Mouse (Mus musculus) G1E-ER4 (cell line): ENCODE measurements around the gene Plpp6. TPM values are rescaled to one million over a fixed set of nuclear protein-coding genes. Genes with fewer than 3 reads are reported as not detected.

ENCODE experiments used
- GATA1 ChIP-seq: IDR thresholded peaks from one replicate; pipeline ENCODE4 v1.8.0; 2012; ENCODE audit warnings: low read length, inconsistent platforms
- polyA plus RNA-seq: library from polyadenylated mRNA; stranded (reverse); fragments of >175 nt; gene quantifications from 2 replicates; pipeline ENCODE4 v1.2.3, GENCODE M21; 2012

Gene Plpp6
- polyA plus RNA-seq, 1 experiment: 2.7 TPM

DNA sequence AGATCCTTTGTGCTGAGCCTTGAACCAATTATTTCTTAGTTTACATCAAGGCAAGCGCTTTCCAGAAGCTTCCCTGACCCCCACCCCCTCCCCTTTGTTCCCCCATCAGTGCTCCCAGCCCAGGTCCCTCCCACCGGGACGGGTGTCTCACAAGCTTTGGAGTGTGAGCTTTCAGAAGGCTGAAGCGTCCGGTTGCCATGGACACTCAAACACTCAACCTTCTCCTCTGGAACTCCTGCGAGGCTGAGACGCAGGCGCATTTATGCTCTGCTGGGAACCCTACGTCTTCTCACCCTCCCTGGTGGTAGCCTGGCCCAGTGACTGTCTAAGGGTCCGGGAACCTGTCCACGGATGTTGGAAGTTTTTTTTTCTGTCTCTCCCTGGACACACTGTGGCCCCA is 3.9 kb downstream of the Plpp6 start, which contains the start of gene 4430402I18Rik:
Gene 4430402I18Rik (minus strand): TSS at position 149 of the 400 bp plus-strand sequence.
- no peak for TF ChIP-seq GATA1

DNA sequence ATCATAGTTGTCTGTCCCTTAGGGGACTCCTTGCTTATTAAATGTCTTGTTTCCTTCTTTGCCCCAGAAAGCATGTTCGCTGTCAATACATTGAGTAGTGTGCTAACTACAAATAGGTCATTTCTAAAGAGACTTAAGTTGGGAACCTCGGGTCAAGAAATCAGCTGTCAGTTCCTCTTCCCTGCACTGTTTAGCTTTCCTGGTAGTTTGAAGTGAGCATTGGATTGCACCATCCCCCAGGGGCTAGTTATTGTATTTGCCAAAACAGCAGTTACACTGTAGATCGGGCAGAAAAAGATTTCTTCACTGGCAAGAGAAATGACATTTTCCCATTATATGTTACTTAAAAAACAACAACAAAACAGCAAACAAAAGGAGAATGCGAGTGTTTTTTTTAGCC is 4.4 kb downstream of the Plpp6 start:
- TF ChIP-seq GATA1: no peak

DNA sequence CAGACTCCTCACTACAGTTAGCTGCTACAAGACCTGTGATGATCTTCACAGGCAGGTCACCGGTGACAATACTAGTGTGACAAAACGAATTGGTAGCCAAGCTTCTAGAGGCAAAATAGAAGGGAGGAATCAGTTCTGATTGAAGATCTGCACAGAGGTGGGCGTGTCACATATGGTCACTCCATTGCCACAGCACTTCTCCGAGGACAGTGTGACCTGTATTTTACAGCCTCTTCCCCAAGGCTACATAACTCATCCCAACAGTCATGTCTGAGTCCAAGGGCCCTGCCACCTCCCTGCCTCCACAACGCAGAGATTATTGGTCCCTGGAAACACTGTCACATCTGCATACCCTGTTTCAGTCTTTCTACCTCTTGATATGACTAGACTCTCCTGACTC is 5.5 kb downstream of the Plpp6 start:
- no peak for TF ChIP-seq GATA1

DNA sequence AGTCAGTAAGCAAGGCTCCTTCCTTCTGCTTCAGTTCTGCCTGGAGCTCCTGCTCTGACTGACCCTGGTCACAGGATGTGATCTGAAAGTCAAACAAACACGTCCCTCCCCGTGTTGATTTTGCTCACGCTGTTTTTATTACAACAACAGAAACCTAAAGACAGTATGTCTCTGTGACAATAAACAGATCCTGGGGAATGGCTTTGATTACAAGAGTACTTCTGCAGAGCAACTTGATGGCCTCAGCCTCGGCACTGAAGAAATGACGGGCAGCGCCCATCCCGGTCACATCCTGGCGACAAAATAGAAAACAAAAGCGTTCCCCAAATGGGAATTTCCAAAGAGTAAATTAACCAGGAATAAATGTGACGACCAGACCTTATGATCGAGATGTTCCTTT is 6.5 kb downstream of the Plpp6 start:
- no peak for TF ChIP-seq GATA1

DNA sequence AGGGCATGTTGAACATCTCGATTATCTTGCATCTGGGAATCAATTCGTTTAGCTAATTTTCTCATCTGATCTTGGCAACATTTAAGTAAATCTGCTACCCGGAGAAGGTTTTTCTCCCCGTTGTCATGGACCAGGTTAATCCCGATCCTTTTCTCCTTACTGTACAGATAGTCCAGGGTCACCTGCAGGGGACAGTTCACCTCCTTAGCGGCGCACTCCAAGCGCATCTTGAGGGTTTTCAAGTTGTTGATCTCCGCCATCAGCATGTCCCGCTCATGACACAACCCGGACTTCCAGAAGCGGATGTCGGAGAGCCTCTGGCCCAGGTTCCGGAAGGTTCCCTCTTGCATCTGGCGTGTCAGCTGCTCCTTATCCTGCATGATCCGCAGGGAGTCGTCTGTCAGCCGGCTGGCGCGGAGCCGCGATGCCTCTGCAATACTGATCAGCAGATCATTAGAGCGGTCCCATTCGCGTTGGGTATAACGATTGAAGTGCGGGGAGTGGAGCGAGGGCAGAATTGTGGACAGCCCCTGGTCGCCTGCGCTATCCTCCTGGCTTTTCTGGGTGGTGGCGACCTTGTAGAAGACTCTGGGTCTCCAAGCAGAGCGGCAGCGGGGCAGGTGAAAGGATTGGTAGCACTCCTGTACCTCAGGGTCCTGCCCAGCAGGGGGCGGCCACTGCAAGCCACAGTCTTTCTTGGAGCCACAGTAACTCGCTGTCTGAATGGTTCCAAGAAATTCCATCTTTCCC is 11.3 kb downstream of the Plpp6 start:
- TF ChIP-seq GATA1: no peak

DNA sequence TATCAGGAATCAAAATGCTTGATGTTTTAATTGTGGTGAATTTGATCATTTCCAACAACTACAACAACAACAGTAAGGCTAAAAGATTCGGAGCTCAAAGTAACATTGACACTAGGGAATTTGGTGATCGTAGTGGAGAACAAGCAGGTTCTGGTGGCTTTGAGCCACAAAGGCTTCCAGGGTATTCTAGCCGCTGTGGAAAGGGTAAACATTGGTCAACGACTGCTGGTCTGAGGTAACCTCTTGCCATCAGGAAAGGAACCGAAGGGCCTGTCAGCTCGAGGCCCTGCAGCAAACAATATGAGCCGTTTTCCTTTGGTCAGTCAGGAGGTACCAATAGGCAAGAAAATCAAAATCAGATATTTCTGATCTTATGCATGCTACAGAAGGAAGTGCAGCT is 18.9 kb downstream of the Plpp6 start:
- TF ChIP-seq GATA1: no peak

- peak; percentile 27 for TF ChIP-seq GATA1
Observed at GRCm38 (mm10) chr19:28989515-28989914, 25.8 kb downstream of the Plpp6 start.

GRCm38 (mm10) chr19:28990194-28990589 is 26.4 kb downstream of the Plpp6 start, which contains the start of gene Cdc37l1:
Gene Cdc37l1 (plus strand): TSS chr19:28990352.
- TF ChIP-seq GATA1: no peak

GRCm38 (mm10) chr19:28990590-28991221 is 27.0 kb downstream of the Plpp6 start:
- no peak for TF ChIP-seq GATA1

GRCm38 (mm10) chr19:28991391-28991790 is 27.6 kb downstream of the Plpp6 start:
- no peak for TF ChIP-seq GATA1

GRCm38 (mm10) chr19:28994870-28995269 is 31.1 kb downstream of the Plpp6 start:
- no peak for TF ChIP-seq GATA1

DNA sequence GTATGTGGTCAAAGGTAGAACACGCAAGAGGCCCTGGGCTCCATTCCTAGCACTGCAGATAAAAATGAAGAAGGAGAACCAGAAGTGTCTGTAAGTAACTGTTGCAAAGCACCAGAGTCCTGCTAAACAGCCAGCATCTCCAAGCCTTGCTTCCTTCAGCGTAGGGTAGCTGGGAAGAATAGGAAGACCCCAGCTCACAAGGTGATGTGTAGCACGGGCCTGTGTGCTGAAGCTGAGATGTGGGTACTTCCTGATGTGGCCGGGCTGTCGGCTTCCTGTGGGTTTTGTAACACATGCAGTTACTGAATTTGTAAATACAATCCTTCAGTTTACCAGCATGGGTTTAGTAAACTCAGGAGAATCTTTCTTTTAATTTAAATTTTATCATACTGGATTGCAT is 31.6 kb downstream of the Plpp6 start:
- TF ChIP-seq GATA1: no peak

GRCm38 (mm10) chr19:28997976-28998630 is 34.4 kb downstream of the Plpp6 start:
- TF ChIP-seq GATA1: no peak

- TF ChIP-seq GATA1: no peak
Observed at GRCm38 (mm10) chr19:29008069-29008706, 44.4 kb downstream of the Plpp6 start.

DNA sequence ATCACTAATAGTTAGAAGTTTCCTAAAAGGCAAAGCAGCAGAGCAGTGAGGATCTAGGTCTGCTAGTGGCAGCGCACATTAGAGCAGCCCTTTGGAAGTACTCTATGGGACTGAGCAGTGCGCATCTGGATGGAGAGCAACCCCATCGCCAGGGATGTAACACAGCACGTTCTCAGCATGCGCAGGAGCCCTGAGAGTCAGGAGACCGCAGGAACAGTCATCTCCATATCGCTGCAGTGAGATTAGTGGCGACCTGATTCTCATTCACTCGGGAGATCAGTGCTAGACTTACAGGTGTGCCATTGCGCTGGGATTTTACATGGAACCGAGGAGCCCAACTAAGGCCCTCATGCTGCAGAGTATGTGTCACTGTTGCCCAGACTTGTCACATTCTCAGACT is 45.3 kb downstream of the Plpp6 start:
- no peak for TF ChIP-seq GATA1
